Mouse (Mus musculus) kidney, postnatal 10 days (tissue): ENCODE data around the gene Cox14.
"Not testable (repeated sequence)": the region's sequence is repeated elsewhere in the genome, so short reads cannot be mapped to it uniquely, and the experiment has no call there.

Source experiments
- DNase-seq: peaks from one replicate; pipeline ENCODE4 v3.0.0; 2021; ENCODE audit warnings: mixed read lengths

The Cox14 gene

GRCm38 (mm10) chr15:99727525-99727924 is 2.1 kb downstream of the Cox14 start:
- DNase-seq: no peak

GRCm38 (mm10) chr15:99728211-99728610 is 2.8 kb downstream of the Cox14 start:
- no peak for DNase-seq

GRCm38 (mm10) chr15:99729056-99729783 is 3.8 kb downstream of the Cox14 start:
- DNase-seq: no peak

GRCm38 (mm10) chr15:99731167-99731566 is 5.7 kb downstream of the Cox14 start:
- no peak for DNase-seq

GRCm38 (mm10) chr15:99731678-99732077 is 6.3 kb downstream of the Cox14 start:
- no peak for DNase-seq

GRCm38 (mm10) chr15:99733186-99733585 is 7.8 kb downstream of the Cox14 start:
- DNase-seq: no peak

GRCm38 (mm10) chr15:99735631-99736030 is 10.2 kb downstream of the Cox14 start:
- peak; percentile 100 for DNase-seq

- DNase-seq: no peak
Observed at GRCm38 (mm10) chr15:99736675-99737074, 11.3 kb downstream of the Cox14 start.

- DNase-seq: no peak
Observed at GRCm38 (mm10) chr15:99740229-99740628, 14.8 kb downstream of the Cox14 start.

- DNase-seq: no peak
Observed at GRCm38 (mm10) chr15:99754204-99754603, 28.8 kb downstream of the Cox14 start.

- DNase-seq: no peak
Observed at GRCm38 (mm10) chr15:99767467-99767866, 42.0 kb downstream of the Cox14 start.

- no peak for DNase-seq
Observed at GRCm38 (mm10) chr15:99768761-99769160, 43.3 kb downstream of the Cox14 start.

GRCm38 (mm10) chr15:99771004-99771500 is 45.6 kb downstream of the Cox14 start:
- no peak for DNase-seq

GRCm38 (mm10) chr15:99771601-99772276 is 46.3 kb downstream of the Cox14 start:
- no peak for DNase-seq

GRCm38 (mm10) chr15:99772277-99772880 is 47.0 kb downstream of the Cox14 start:
- DNase-seq: peak; percentile 95

- DNase-seq: not testable (repeated sequence)
Observed at GRCm38 (mm10) chr15:99772881-99772924, 47.3 kb downstream of the Cox14 start, which contains the start of gene Cers5. Gene Cers5, minus strand, starts transcription at chr15:99772885.

- DNase-seq: no peak
Observed at GRCm38 (mm10) chr15:99772925-99773324, 47.5 kb downstream of the Cox14 start.
